ENCODE assay signal across 8 mouse cellular contexts in genomic region chrX:140665242-140665810, GRCm38 (mm10). TPM values are rescaled to one million over a fixed set of nuclear protein-coding genes. Genes with fewer than 3 reads are reported as not detected.
A peak's percentile ranks its signal among the peaks of the same experiment; 100 is the strongest.
DNase-seq lines count a peak whose midpoint lies in the region; ATAC-seq and TF ChIP-seq lines count a peak whose summit lies in the region.

No protein-coding gene starts in this region.

- peak; percentile 72 for ATAC-seq in forebrain, embryonic 13.5 days
- peak; percentile 38 for ATAC-seq in heart, embryonic 16.5 days (replicated peaks; ENCODE audit: extremely low read depth, insufficient read depth, low FRiP score)

- H3K4me1 ChIP-seq in ES-E14 (ENCODE audit: control insufficient read depth in 2 of 2, insufficient read depth in 2 of 2, low read length in 2 of 2, poor library complexity in 1 of 2) = 0 out of 4 replicates have a peak, but pooled peaks cover 0 to 1% of the 10 kb centered on the region in 2 experiments
- H3K4me1 ChIP-seq in bone marrow macrophage, adult 2 months (ENCODE audit: control insufficient read depth, insufficient read depth, low read length) = 0 out of 2 replicates have a peak, but pooled peaks cover 5% of the 10 kb centered on the region
- H3K4me1 ChIP-seq in forebrain, embryonic 13.5 days = no peaks in the 10 kb centered on the region
- peaks cover 3% of the 10 kb centered on the region for H3K4me1 ChIP-seq in heart, embryonic 16.5 days (ENCODE audit: control insufficient read depth, insufficient read depth, low read length)
- no peaks in the 10 kb centered on the region; the same call in 1 of the 2 replicates for H3K4me1 ChIP-seq in lung, adult 2 months (ENCODE audit: control insufficient read depth, insufficient read depth, low read length)

- H3K36me3 ChIP-seq in ES-E14 (ENCODE audit: control insufficient read depth, insufficient read depth, low read length, poor library complexity, severe bottlenecking) = no peaks in the 10 kb centered on the region
- no peaks in the 10 kb centered on the region for H3K36me3 ChIP-seq in forebrain, embryonic 13.5 days (ENCODE audit: poor library complexity, severe bottlenecking)
- no peaks in the 10 kb centered on the region for H3K36me3 ChIP-seq in heart, embryonic 16.5 days (ENCODE audit: control insufficient read depth, insufficient read depth)

- H3K9me3 ChIP-seq in ES-E14 (ENCODE audit: control insufficient read depth, insufficient read depth, low read depth, low read length) = no peaks in the 10 kb centered on the region
- H3K9me3 ChIP-seq in forebrain, embryonic 13.5 days (replicated peaks) = no peaks in the 10 kb centered on the region
- no peaks in the 10 kb centered on the region for H3K9me3 ChIP-seq in heart, embryonic 16.5 days (replicated peaks; ENCODE audit: control insufficient read depth, low read length)

- peak overlapping the region; percentile 45; the same call in 1 of the 2 replicates for H3K9ac ChIP-seq in ES-E14 (ENCODE audit: insufficient read depth, low read depth, low read length, poor library complexity, severe bottlenecking)
- peak overlapping the region; percentile 62 for H3K9ac ChIP-seq in forebrain, embryonic 13.5 days
- peak overlapping the region; percentile 79 for H3K9ac ChIP-seq in heart, embryonic 16.5 days (ENCODE audit: low read length)

- no peak for TF ChIP-seq CTCF in bone marrow macrophage, adult 2 months (IDR thresholded peaks at IDR 0.05; ENCODE audit: low read depth, low read length)
- TF ChIP-seq CTCF in lung, adult 2 months (IDR thresholded peaks at IDR 0.05; ENCODE audit: insufficient read depth, low read length) = no peak

- peak overlapping the region; percentile 48 to 66 for H3K4me3 ChIP-seq in ES-E14 (ENCODE audit: insufficient read depth in 1 of 2, low read depth in 1 of 2, low read length in 2 of 2, poor library complexity in 1 of 2, severe bottlenecking in 1 of 2)
- H3K4me3 ChIP-seq in bone marrow macrophage, adult 2 months (ENCODE audit: insufficient read depth, low read length) = peak overlapping the region; percentile 75
- peak overlapping the region; percentile 52 for H3K4me3 ChIP-seq in forebrain, embryonic 13.5 days
- peak overlapping the region; percentile 71 for H3K4me3 ChIP-seq in heart, embryonic 16.5 days (ENCODE audit: low read length)
- peak overlapping the region; percentile 94 for H3K4me3 ChIP-seq in lung, adult 2 months (replicated peaks; ENCODE audit: extremely low read depth, low read depth, low read length)

- H3K27ac ChIP-seq in ES-E14 (ENCODE audit: insufficient read depth, low read depth, low read length, poor library complexity, severe bottlenecking) = no peak overlapping the region
- no peak overlapping the region for H3K27ac ChIP-seq in bone marrow macrophage, adult 2 months (ENCODE audit: insufficient read depth, low read depth, low read length)
- no peak overlapping the region for H3K27ac ChIP-seq in forebrain, embryonic 13.5 days
- H3K27ac ChIP-seq in heart, embryonic 16.5 days (ENCODE audit: low read length) = peak overlapping the region; percentile 88

- DNase-seq in ES-E14 (ENCODE audit: low read depth, low spot score) = no peak
- DNase-seq in kidney, postnatal 14 days = peak; percentile 55
- no peak for DNase-seq in lung, adult 2 months
- peak; percentile 53 for DNase-seq in retina, postnatal 1 day
- no peak for DNase-seq in c-Kit-positive CD71-positive TER-119-positive erythroid progenitor cells, embryonic 14.5 days (ENCODE audit: low spot score)

- no peak for TF ChIP-seq POLR2A in bone marrow macrophage, adult 2 months (IDR thresholded peaks at IDR 0.05; ENCODE audit: borderline replicate concordance, low read depth, low read length)
- TF ChIP-seq POLR2A in lung, adult 2 months (IDR thresholded peaks at IDR 0.05; ENCODE audit: borderline replicate concordance, extremely low read depth, low read depth, low read length) = peak; percentile 15; the same call in 1 of the 2 replicates

- peak overlapping the region; percentile 73 for H3K4me2 ChIP-seq in forebrain, embryonic 13.5 days
- H3K4me2 ChIP-seq in heart, embryonic 16.5 days (ENCODE audit: low read depth, low read length) = peak overlapping the region; percentile 62

- in situ Hi-C loops in ES-E14 (cut with MboI; ENCODE audit: low sequenced_read_pairs in 2 of 2, unreplicated experiment in 2 of 2) = no loop called here

- peaks cover 49% of the 10 kb centered on the region for H3K27me3 ChIP-seq in forebrain, embryonic 13.5 days
- H3K27me3 ChIP-seq in heart, embryonic 16.5 days (ENCODE audit: control insufficient read depth, insufficient read depth, low read length) = peaks cover 2% of the 10 kb centered on the region; the same call in 1 of the 2 replicates

- WGBS in forebrain, embryonic 13.5 days = 18% methylated on average over 19 of the region's 47 CpGs
- WGBS in heart, embryonic 16.5 days = 10% methylated on average over 41 of the region's 47 CpGs
- 30% methylated on average over 43 of the region's 47 CpGs for WGBS in lung, adult 2 months

TF ChIP-seq in ES-E14, 5 proteins besides CTCF, POLR2A, EP300 and RAD21:
- TF ChIP-seq ZNF384 (IDR thresholded peaks at IDR 0.05; ENCODE audit: low read depth, low read length) = no peak
- TF ChIP-seq CHD2 (IDR thresholded peaks at IDR 0.05; ENCODE audit: low read depth, low read length) = no peak
- TF ChIP-seq ZC3H11A (IDR thresholded peaks at IDR 0.05; ENCODE audit: borderline replicate concordance, low read depth, low read length) = no peak
- TF ChIP-seq MAFK (IDR thresholded peaks at IDR 0.05; ENCODE audit: insufficient read depth, low read depth, low read length) = no peak
- no peak for TF ChIP-seq HCFC1 (IDR thresholded peaks at IDR 0.05; ENCODE audit: borderline replicate concordance, insufficient read depth, low read length)

RNA-seq across cellular contexts. Expression of gene Mid2, which starts 0.9 kb away (rescaled TPM):
- 0.32 and 0.94 TPM in 2 replicates for total RNA-seq in ES-E14 (2012; rRNA removed)
- polyA plus RNA-seq in bone marrow macrophage, adult 2 months (2012; ENCODE audit: insufficient read depth, insufficient read length, missing spikeins) = not detected in 2 replicates
- polyA plus RNA-seq in forebrain, embryonic 13.5 days (2015; fragmentation: Nextera tagmentation; extraction: Ambion mirVana) = 1.2 and 2.2 TPM in 2 replicates
- 7.2 and 8.8 TPM in 2 replicates for polyA plus RNA-seq in heart, embryonic 16.5 days (2015; fragmentation: Nextera tagmentation; extraction: Ambion mirVana)
- polyA plus RNA-seq in lung, adult 2 months (2012; rRNA removed) = 20.8 and 23.3 TPM in 2 replicates

Comparison
In these comparisons a context has a peak if more than half of its experiments do, and no peak if none do; other contexts are left out.
1. DNase-seq: peak in kidney, postnatal 14 days (single experiment) and retina, postnatal 1 day (single experiment); none in ES-E14 (single experiment), lung, adult 2 months (single experiment) and c-Kit-positive CD71-positive TER-119-positive erythroid progenitor cells, embryonic 14.5 days (single experiment).
2. Peak in every context shown above with its lines, with median percentiles within 50 percentile points of each other: H3K4me3 ChIP-seq and H3K9ac ChIP-seq.